Mouse (Mus musculus): ENCODE results near the gene Tlk2. TPM values are rescaled to one million over a fixed set of nuclear protein-coding genes. Genes with fewer than 3 reads are reported as not detected.

Tlk2 gene
- polyA plus RNA-seq, 1 experiment, result 90.1 TPM

- TF ChIP-seq POLR2A (IDR thresholded peaks at IDR 0.05; ENCODE audit: control insufficient read depth, low read depth, low read length) (no peak), CTCF (IDR thresholded peaks at IDR 0.05; ENCODE audit: control insufficient read depth, insufficient read depth, insufficient replicate concordance, low read depth, low read length) (no peak)
- no peak overlapping the region for H3K4me3 ChIP-seq (ENCODE audit: control insufficient read depth, low read depth, low read length)
- no peaks in the 10 kb centered on the region for H3K27me3 ChIP-seq (ENCODE audit: control insufficient read depth, insufficient read depth, low read length)
- no peak overlapping the region for H3K27ac ChIP-seq (ENCODE audit: control insufficient read depth, insufficient read depth, low read depth, low read length)
- H3K4me1 ChIP-seq (ENCODE audit: control insufficient read depth, insufficient read depth, low read length), result no peaks in the 10 kb centered on the region
- no peaks in the 10 kb centered on the region; the same call in 1 of the 2 replicates for H3K36me3 ChIP-seq (ENCODE audit: control insufficient read depth, insufficient read depth, low read length)
Observed at GRCm38 (mm10) chr11:105261601-105262351, 83.2 kb downstream of the Tlk2 start.

- TF ChIP-seq CTCF (IDR thresholded peaks at IDR 0.05; ENCODE audit: control insufficient read depth, insufficient read depth, insufficient replicate concordance, low read depth, low read length), result no peak
- TF ChIP-seq POLR2A (IDR thresholded peaks at IDR 0.05; ENCODE audit: control insufficient read depth, low read depth, low read length), result no peak
- H3K27ac ChIP-seq (ENCODE audit: control insufficient read depth, insufficient read depth, low read depth, low read length), result no peak overlapping the region
- peaks cover 2% of the 10 kb centered on the region for H3K36me3 ChIP-seq (ENCODE audit: control insufficient read depth, insufficient read depth, low read length)
- H3K27me3 ChIP-seq (ENCODE audit: control insufficient read depth, insufficient read depth, low read length), result no peaks in the 10 kb centered on the region
- H3K4me1 ChIP-seq (ENCODE audit: control insufficient read depth, insufficient read depth, low read length), result no peaks in the 10 kb centered on the region
- H3K4me3 ChIP-seq (ENCODE audit: control insufficient read depth, low read depth, low read length), result no peak overlapping the region
Observed at GRCm38 (mm10) chr11:105264506-105264905, 85.9 kb downstream of the Tlk2 start.

GRCm38 (mm10) chr11:105264988-105265387 lies 86.4 kb downstream of the Tlk2 start:
- Histone ChIP-seq H3K36me3 (ENCODE audit: control insufficient read depth, insufficient read depth, low read length) (peaks cover 2% of the 10 kb centered on the region), H3K4me3 (ENCODE audit: control insufficient read depth, low read depth, low read length) (no peak overlapping the region), H3K27me3 (ENCODE audit: control insufficient read depth, insufficient read depth, low read length) (no peaks in the 10 kb centered on the region), H3K27ac (ENCODE audit: control insufficient read depth, insufficient read depth, low read depth, low read length) (no peak overlapping the region), H3K4me1 (ENCODE audit: control insufficient read depth, insufficient read depth, low read length) (no peaks in the 10 kb centered on the region)
- no peak for TF ChIP-seq CTCF (IDR thresholded peaks at IDR 0.05; ENCODE audit: control insufficient read depth, insufficient read depth, insufficient replicate concordance, low read depth, low read length)
- TF ChIP-seq POLR2A (IDR thresholded peaks at IDR 0.05; ENCODE audit: control insufficient read depth, low read depth, low read length), result no peak

- Histone ChIP-seq H3K27ac (ENCODE audit: control insufficient read depth, insufficient read depth, low read depth, low read length) (no peak overlapping the region), H3K36me3 (ENCODE audit: control insufficient read depth, insufficient read depth, low read length) (peaks cover 2% of the 10 kb centered on the region), H3K27me3 (ENCODE audit: control insufficient read depth, insufficient read depth, low read length) (no peaks in the 10 kb centered on the region), H3K4me3 (ENCODE audit: control insufficient read depth, low read depth, low read length) (no peak overlapping the region), H3K4me1 (ENCODE audit: control insufficient read depth, insufficient read depth, low read length) (no peaks in the 10 kb centered on the region)
- TF ChIP-seq CTCF (IDR thresholded peaks at IDR 0.05; ENCODE audit: control insufficient read depth, insufficient read depth, insufficient replicate concordance, low read depth, low read length), result no peak
- TF ChIP-seq POLR2A (IDR thresholded peaks at IDR 0.05; ENCODE audit: control insufficient read depth, low read depth, low read length), result no peak
Observed at GRCm38 (mm10) chr11:105270155-105270554, 91.5 kb downstream of the Tlk2 start.

- Histone ChIP-seq H3K27ac (ENCODE audit: control insufficient read depth, insufficient read depth, low read depth, low read length) (no peak overlapping the region), H3K4me3 (ENCODE audit: control insufficient read depth, low read depth, low read length) (no peak overlapping the region), H3K36me3 (ENCODE audit: control insufficient read depth, insufficient read depth, low read length) (peaks cover 2% of the 10 kb centered on the region), H3K27me3 (ENCODE audit: control insufficient read depth, insufficient read depth, low read length) (no peaks in the 10 kb centered on the region), H3K4me1 (ENCODE audit: control insufficient read depth, insufficient read depth, low read length) (no peaks in the 10 kb centered on the region)
- TF ChIP-seq CTCF (IDR thresholded peaks at IDR 0.05; ENCODE audit: control insufficient read depth, insufficient read depth, insufficient replicate concordance, low read depth, low read length), result no peak
- no peak for TF ChIP-seq POLR2A (IDR thresholded peaks at IDR 0.05; ENCODE audit: control insufficient read depth, low read depth, low read length)
Observed at GRCm38 (mm10) chr11:105280456-105280855, 101.8 kb downstream of the Tlk2 start.

GRCm38 (mm10) chr11:105281291-105281690 lies 102.7 kb downstream of the Tlk2 start:
- peaks cover 1% of the 10 kb centered on the region for H3K36me3 ChIP-seq (ENCODE audit: control insufficient read depth, insufficient read depth, low read length)
- H3K27ac ChIP-seq (ENCODE audit: control insufficient read depth, insufficient read depth, low read depth, low read length), result no peak overlapping the region
- no peaks in the 10 kb centered on the region for H3K27me3 ChIP-seq (ENCODE audit: control insufficient read depth, insufficient read depth, low read length)
- TF ChIP-seq POLR2A (IDR thresholded peaks at IDR 0.05; ENCODE audit: control insufficient read depth, low read depth, low read length) (no peak), CTCF (IDR thresholded peaks at IDR 0.05; ENCODE audit: control insufficient read depth, insufficient read depth, insufficient replicate concordance, low read depth, low read length) (no peak)
- no peak overlapping the region for H3K4me3 ChIP-seq (ENCODE audit: control insufficient read depth, low read depth, low read length)
- no peaks in the 10 kb centered on the region for H3K4me1 ChIP-seq (ENCODE audit: control insufficient read depth, insufficient read depth, low read length)

GRCm38 (mm10) chr11:105281763-105282459 lies 103.3 kb downstream of the Tlk2 start:
- Histone ChIP-seq H3K27me3 (ENCODE audit: control insufficient read depth, insufficient read depth, low read length) (no peaks in the 10 kb centered on the region), H3K36me3 (ENCODE audit: control insufficient read depth, insufficient read depth, low read length) (peaks cover 1% of the 10 kb centered on the region), H3K4me1 (ENCODE audit: control insufficient read depth, insufficient read depth, low read length) (no peaks in the 10 kb centered on the region), H3K27ac (ENCODE audit: control insufficient read depth, insufficient read depth, low read depth, low read length) (no peak overlapping the region), H3K4me3 (ENCODE audit: control insufficient read depth, low read depth, low read length) (no peak overlapping the region)
- TF ChIP-seq CTCF (IDR thresholded peaks at IDR 0.05; ENCODE audit: control insufficient read depth, insufficient read depth, insufficient replicate concordance, low read depth, low read length) (no peak), POLR2A (IDR thresholded peaks at IDR 0.05; ENCODE audit: control insufficient read depth, low read depth, low read length) (no peak)
